Mouse (Mus musculus) right cerebral cortex, postnatal 10 days (tissue): ENCODE results near the gene Sema5b.

ENCODE experiments used
- DNase-seq, 2 experiments: peaks; one replicate each; pipeline ENCODE4 v3.0.0; 2021; ENCODE audit warnings: low spot score in 2 of 2

Gene Sema5b

DNA sequence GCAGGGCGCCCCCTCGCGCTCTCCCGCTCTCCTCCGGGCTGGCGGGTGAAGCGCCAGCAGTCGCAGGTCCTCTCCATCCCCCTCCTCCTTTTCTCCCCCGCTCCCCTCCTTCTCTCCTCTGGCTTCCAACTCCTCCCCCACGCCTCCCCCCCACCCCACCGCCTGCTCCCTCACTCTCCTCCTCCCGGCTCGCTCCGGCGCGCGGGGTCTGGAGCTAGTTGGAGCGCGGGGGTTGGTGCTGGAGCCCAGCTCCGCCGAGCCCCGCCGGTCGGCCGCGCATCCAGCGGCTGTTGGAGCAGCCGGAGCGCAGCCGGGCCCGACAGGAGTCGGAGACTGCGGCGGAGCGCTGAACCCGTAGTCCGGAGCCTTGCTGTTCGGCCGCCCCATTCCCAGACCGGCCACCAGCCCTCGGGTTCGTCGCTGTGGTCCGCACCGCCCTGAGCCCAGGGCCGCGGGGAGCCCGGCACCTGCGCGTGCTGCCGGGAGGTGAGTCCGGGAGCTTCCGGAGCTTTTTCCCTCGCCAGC is at the start of gene Sema5b:
Gene Sema5b, plus strand, starts transcription at position 29 of the 525 bp plus-strand sequence.
- DNase-seq, result peak; percentile 75 to 83

DNA sequence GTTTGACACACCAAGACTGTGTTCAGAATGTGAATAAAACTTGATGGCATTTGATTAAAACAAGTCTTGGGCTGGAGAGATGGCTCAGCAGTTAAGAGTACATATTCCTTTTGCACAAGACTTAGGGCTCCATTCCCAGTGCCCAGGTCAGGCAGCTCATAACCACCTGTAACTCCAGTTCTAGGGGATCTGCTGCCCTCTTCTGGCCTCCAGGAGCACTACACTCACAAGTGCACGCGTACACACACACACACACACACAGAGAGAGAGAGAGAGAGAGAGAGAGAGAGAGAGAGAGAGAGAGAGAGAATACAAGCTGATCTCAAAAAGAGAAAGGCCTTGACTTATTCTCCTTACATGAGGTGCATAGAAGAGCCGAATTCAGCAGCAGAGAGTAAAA is 40.6 kb upstream of the Sema5b start:
- DNase-seq, result no peak

DNA sequence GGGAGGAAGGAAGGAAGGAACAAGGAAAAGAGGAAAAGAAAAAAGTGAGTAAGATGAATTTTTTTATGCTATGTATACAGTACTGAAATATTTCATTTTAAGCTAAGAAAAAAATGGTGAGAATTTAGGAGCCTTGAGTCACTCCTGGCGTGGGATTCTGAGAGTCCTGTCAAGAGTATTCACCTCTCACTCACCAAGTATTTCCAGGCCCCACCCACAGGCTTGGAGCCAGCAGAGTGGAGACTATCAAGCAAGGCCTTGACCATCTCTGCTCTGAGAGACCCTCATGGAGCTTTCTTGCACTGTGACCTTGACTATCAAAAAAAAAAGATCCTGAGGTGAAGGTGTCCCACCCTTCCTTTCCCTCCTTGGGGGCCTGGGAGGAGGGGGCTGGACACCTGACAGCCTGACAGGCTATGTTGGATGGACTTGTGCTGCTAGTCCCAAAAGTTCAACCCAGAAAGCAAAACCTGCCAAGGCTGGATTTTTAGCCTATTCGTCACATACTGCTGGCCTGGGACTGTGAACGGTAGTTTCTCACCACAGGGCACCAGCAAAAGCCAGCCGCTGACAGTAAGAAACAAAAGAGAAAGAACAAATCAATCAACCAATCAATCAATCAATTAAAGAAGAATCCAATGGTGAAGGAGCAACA is 39.7 kb upstream of the Sema5b start:
- DNase-seq, result no peak

DNA sequence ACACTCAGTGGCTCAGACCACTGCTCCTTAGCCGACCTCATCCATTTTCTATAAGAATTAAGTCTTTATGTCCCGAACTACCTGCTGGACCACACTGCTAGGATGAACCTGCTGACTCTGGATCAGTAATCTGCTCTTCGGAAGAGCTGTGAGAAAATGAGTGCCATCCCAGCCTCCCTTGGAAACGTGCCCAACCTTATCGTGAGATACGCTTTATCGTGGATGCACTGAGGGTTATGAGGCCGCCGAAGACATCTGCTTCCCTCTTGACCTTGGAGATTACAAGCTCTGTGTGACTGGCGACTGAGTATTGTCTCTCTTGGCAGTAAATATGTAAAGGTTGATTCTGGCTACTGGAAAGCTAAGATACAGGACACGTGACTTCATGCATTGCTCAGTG is 38.5 kb upstream of the Sema5b start:
- no peak for DNase-seq

DNA sequence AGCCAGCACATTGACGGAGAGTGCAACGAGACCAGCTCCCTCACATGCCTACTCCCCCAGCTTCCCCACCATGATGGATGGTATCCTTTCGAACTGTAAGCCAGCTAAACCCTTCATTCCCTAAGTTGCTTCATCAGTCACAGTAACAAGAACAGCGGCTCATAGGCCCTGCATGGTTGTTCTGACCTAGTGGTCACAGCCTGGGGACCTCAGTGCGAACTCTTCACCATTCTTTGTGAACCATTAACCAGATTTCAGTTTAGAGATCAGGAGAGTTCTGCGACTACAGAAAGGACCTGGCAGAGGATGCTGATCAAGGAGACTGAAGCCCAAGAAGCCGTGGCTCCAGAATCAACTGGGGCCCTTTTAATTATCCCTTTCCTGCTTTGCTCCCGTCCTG is 36.7 kb upstream of the Sema5b start:
- DNase-seq, result no peak

DNA sequence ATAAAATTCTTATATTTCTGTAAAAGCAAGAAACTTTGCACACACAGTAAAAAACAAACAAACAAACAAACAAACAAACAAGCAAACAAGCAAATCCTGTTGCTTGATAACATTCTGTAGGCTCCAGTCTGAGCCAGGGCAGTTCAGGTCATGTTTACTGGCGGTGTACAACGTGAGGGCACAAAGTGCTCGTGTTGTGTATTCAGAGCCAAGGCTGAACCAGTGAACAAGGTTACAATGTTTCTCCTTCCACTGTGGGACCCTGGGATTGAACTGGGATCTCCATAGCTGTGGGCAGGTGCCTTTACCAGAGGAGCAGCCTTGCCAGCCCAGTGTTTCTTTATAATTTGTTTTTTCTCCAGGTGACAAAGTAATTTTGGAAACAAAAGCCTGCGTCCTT is 35.2 kb upstream of the Sema5b start:
- no peak for DNase-seq

DNA sequence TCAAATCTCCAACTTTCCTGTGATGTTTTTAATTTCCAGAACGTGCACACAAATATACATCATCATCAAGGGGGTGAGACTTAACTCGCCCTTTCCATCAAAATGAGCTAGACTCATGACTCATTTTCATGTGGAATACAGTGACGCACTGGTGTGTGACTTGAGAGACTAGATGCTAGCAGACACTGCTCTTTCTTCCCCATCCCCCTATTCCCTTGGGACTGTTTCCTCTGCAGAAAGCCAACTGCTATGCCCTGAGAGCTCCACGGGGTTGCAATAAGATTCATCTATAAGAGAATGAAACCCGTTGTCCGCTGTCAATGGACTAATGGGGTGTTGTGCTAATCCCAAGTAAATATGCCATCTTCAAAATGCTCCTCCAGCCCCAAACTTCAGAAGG is 32.4 kb upstream of the Sema5b start:
- DNase-seq, result no peak

DNA sequence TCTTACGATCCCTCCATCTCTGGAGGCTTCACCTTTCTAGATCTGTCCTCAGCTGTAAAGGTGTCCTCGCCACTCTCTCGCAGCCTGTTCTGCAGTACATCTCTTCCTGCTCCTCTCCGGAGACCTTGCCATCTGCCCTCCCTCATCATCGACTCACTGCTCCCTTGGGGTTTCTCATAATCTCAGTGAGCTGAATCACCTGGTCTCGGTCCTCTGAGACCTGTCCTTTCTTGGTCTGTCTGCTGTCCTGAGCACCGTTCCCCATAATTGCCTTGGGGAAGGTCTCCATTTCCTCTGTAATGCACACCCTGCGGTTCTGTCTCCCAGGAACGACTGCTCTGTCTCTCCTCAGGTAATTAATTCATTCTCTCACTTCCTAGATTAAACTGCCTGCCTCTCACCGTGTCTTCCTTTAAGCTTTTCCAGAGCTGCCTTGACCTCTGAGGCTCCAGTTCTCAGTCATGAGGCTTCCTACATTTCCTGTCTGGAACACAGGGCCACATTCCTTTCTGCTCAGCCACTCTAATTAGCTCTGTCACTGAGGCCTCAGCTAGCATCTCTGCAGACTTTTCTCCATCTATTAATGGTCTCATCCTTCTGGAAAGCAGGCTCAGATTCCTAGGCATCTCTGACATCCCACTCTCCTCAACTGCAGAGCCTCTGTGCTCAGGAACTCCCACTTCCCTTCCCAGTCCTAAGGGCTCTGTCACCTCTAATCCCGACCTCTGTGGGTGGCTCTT is 31.4 kb upstream of the Sema5b start:
- no peak for DNase-seq

DNA sequence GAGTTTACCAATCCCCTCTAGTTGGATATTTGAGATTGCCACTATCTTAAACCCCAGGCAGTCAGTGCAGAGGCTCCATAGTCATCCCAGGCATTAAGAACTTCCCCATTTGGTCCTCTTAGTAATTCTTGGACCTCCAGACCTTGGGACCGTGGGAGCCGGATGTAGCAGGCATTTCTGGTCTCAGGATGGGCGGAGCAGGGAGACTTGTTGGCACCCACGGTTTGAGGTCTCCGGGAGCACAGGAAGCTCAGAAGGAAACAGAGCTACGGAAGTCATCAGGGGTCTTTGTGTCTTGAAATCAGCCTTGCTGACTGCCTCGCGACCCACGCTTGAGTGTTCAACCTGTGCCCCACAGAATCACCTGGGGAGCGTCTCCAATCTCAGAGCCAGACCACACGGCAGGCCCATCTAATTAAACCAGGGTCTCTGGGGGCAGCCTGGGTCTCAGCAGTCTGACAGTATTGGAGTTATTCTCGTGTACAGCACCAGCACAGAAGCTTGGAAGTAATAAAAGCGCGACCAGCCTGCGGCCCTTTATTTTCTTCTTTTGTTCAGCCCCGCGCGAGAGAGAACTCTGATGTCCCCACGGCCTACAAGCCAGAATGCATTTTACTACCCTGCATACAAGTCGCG is 24.9 kb upstream of the Sema5b start:
- DNase-seq, result no peak

DNA sequence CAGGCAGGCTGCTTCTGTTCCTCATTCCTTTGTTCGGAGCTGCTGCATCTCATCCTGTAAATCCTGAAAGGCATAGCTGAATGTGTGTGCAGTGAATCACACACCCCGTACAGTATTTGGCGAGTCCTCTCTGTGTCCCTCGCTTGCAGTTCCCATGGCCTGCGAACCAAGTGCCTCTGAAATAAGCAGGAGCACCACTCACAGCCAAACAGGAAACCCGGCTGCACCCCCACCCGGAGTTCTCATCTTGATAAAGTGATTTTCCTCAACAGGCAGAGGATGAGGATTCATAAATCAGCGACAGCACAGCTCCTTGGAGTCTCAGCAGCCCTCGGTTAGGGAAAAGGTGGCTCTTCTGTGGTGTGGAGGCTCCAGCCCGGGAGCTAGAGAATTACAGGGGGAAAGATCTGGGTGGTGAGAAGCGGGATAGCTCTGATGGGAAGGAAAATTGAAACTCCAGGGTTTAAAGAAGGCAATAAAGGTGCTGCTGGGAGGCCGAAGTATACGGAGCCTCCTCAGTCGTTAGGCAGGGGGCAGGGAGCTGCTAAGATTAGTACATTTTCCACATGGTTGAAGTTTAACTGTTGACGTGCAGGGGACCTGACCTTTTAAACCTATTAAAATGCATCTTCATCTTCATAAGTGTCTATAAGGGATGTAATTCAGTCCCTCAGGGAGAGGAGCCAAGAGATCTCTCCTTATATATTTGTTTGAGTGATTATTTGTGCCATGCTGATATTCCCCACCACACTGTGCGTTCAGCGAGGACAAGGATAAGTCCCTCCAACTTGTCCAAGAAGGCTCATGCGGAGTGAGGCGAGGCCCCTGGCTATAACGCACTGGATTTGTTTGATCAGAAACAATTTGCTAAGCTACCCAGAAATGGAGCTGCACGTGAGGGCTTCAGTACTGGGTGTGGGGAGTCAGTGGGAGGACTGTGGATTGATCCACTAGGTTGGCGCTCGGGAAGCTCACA is 22.7 kb upstream of the Sema5b start:
- no peak for DNase-seq

DNA sequence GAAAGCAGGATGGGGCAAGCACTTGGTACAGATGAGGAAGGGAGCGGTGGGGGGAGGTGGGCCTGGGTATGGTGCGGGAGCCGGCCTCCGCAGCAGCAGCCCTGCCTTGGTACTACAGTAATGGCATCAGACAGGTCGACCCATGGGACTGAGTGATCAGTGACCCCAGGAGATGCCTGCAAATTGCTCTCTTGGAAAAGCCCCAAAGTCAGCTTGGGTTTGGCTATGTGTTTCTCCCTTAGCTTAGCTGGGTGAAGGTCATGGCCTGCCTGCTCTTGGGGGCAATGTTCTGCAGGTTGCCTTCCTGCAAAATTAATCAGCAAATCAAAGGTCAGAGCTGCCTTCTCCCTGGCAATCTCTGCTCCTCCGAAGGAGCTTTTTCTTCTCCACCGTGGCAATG is 21.7 kb upstream of the Sema5b start:
- no peak for DNase-seq

DNA sequence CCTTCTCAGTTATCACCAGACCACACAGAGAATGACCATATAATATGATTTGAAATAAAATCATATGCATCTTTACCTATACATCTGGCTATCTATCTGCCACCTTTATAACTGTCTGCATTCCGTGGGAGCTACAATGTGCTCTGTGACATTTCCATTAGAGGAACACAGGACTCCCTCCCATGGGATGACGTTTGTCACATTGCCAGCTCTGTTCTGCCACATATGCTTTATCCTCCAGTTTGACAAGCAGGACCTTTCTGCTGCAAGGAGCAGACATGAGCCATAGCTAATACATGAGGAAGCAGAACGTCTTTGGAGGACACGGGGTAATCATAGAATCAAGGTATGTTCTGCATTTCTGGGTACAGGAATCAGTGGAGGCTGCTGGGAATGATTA is 16.7 kb upstream of the Sema5b start:
- DNase-seq, result no peak

DNA sequence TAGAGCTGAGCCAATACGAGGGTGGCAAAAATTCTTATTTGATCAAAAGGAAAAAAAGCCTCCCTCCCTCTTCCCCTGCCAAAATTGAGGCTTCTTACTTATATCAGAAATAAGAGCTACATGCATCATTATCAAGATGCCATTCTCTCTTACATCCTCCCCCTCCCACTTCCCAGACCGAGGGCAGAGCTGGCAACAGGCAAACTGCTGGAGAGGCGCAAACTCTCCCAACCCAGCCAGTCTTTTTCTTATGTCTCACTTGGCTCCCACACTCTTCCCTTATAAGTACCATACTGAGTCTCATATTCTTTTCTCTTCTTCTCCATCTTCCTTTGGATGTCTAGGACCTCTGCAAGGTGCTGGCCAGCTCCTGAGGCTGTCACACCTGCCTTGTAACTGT is 6.3 kb upstream of the Sema5b start:
- DNase-seq, result no peak

DNA sequence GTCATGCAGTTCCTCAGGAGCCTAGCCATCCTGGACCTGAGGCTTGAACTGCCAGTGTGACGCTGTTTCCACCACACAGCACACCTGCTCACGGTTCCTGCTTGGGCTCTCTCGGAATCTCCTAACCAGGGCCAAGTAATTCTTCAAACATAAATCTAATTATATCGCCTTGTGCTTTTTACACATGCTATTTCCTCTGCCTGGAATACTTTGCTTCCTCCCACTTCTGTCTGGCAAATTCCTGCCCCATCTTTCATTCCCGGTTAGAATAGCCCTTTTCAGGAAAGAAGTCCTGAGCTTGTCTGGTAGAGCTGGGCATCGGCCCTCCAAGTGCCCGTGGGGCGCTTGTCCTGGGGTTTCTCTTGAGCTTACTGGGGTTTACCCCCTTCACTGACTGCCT is 3.3 kb upstream of the Sema5b start:
- DNase-seq, result no peak

DNA sequence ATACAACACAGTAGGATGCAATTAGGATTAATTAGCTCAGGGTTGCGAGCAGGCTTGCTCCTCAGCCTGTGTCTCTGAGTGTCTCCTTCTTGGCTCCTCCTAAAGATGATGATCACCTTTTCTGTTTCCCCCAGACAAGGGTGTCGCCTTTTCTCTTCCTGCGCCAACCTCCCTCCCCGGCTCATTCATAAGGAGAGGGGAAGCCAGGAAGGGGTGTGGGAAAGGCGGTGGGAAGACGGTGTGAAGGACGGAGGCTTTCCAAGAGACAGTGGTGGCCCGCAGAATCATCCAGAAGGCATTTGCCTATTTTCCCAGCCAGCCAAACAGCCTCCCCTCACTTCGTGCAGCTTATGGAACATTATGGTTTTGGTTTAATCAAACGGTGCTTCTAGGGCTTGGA is 1.9 kb upstream of the Sema5b start:
- no peak for DNase-seq

DNA sequence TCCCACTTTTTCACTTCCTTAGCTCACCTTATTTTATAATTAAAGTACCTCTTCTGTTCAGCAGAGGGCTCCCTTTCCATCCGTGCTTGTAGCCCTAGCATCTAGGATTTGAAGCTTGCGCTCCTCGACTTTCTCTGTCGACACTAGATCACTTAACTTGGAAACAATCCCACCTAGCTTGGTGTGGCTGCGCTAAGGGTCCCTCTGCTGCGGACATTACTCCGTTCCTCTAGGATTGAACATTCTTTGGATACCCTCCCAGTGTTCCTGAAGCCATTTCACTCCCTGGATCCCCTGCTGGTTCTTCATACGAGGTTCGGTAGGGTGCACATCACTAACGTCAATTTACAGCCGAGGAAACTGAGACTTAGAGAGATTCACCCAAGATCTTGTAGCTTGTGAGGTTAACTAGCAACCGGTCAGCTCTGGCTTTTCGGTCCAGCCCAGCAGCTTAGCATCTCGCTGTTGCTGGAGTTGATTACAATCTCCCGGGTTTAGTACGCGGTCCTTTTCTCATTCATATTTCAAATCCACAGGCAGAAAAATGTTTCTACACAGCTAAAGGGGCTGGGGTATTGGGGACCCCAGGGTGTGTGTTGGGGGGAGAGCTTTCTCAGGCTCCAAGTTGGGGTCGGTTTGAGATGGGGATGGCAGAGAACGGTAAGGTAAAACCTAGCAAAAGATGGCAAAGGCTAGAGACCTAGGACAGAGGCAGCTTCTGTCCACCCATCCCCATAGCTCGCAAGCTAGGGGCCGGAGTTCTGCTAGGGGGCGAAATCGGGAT is 420 bp upstream of the Sema5b start:
- DNase-seq, result peak; percentile 62 to 69

DNA sequence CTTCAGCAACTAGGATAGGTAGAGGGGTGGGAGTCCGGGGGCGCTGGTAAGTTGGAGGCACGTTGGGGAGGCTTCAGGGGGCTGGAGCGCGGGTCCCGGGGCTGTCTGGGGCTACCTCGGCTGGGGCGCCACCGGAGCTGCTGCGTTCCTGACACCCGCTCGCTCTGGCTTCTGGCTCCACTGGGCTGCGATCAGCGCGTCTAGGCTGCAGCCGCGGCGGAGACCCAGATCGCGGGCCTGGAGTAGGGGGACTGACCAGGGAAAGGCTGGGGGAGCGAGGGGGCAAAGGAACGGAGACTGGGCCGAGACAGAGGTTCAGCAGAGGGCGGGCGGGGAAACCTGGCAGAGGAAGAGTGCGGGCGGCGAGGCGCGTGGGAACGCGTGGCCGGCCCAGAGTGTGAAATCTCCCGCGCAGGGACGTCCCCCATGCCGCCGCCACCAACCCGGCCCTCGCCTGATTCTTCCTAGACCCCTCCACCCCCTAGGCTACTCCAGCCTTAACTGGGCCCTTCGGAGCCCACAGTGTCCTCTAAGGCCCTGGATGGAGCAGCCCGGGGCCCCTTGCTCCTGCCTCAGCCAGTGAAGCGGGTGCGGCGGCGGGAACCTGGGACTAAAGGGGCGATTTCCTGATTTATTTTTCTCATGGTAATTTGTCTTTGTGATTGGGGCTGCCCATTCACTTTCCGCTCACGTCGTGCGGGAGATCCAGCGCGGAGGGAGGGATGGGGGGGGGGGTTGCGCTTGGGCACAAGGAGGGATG is 896 bp downstream of the Sema5b start:
- DNase-seq, result peak; percentile 42

DNA sequence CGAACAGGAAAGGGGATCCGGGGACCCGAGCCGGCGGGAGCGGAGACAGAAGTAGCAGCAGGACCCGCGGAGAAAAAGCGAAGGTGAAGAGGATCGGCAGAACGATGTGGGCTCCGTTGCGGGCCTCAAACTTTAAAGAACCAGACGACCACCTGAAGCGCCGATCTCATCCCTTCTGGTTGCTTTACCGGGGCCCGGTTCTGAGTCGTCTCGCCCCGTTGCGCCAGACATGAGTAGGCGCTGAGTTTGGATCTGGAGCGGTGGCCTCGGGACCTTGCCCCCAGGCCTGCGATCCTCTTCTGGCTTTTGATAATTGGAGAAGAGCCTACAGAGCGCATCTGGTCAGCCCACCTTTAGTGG is 1.5 kb downstream of the Sema5b start:
- peak in 1 of 2 experiments; percentile 33 for DNase-seq

DNA sequence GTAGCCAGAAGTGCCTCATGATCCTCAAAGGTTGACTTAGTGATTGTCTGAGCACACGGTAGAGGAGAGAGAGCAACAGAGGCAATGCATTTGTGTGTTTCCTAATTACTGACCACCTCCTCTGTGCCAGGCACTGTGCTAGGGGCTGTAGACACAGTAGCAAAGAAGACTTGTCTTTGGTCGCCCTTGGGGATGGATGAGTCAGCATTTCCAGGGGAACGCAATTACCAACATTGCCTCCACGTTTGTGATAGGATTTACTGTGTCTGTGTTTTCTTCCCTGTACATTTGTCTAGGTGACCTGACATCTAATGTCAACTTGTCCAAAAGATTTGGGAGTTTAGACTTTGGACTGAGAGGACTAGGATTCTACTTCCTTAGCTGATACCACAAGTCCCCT is 4.8 kb downstream of the Sema5b start:
- no peak for DNase-seq

DNA sequence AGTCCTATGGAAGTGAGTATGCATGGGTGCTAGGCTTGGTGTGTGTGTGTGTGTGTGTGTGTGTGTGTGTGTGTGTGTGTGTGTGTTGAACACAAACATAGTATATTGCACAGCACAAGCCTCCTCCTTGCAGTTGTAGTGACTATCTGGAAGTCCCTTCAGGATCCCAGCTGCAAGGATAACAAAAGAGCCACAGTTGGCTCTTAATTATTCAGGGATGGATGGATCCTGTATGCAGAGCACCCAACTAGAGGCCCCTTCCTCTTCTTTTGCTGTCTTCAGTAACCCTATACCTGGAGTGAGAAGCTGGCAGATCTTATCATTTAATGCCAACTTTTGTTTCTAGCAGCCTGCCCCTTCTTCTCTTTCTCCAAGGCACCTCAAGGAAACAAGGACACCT is 7.0 kb downstream of the Sema5b start:
- DNase-seq, result no peak
